Mouse (Mus musculus): ENCODE data around the gene Rpl18a. TPM values are rescaled to one million over a fixed set of nuclear protein-coding genes. Genes with fewer than 3 reads are reported as not detected.

The Rpl18a gene
- total RNA-seq, 2 experiments from 2014 or later: 1,750 to 5,550 TPM

DNA sequence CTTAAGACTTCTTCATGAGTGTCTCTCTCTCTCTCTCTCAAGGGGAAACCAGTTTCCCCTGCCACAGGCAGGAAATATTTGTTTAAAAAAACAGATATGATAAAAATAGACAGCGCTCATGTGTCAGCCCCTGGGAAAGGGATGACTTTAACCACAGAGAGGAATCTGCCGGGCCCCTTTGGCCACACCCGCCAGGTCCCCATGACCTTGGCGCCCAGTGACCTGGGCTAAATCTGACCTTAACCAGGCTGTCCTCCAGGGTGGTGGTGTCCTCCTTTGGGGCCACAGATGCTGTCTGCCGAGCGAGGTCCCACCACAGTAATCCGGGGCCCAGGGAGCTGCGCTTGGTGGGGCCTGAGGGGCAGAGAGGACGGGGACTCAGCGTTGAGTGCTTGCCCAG, 12.5 kb downstream of the Rpl18a start:
- ATAC-seq (ENCODE audit: poor library complexity, severe bottlenecking): no peak

DNA sequence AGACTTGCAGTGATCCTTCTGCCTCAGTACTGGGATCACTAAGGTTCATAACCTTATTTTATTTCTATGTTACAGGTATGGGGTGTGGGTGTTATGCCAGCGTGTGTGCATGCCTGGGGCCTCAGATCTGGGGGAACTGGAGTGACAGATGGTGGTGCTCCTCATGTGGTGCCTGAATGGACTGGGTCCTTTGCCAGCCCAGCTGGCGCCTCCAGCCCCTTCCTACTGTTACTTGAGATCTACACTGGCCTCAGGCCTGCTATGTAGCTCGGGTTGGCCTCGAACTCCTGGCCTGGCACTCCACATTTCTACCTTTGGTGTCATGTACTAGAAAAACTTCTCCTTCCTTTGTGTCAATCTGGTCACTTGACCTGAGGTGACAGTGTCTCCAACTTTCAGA, 13.0 kb downstream of the Rpl18a start:
- no peak for ATAC-seq (ENCODE audit: poor library complexity, severe bottlenecking)

DNA sequence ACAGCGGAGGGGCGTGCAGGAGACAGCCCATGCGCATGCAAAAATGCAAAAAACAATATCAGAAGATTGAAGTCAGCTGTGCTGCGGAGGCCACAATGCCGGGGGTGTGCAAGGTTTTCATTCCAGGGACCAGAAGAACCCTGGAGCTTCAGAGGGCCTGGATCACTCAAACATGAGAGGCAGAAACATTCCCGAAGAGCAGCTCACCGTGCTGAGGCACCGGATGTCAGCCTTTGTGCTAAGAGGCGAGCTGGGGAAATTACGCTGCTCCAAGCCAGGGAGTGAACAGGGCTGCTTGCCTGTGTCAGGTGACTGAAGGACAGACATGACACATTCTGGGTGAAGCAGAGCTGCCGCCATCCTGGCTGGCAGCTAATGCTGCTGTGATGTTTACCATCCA, 16.7 kb downstream of the Rpl18a start:
- no peak for ATAC-seq (ENCODE audit: poor library complexity, severe bottlenecking)

DNA sequence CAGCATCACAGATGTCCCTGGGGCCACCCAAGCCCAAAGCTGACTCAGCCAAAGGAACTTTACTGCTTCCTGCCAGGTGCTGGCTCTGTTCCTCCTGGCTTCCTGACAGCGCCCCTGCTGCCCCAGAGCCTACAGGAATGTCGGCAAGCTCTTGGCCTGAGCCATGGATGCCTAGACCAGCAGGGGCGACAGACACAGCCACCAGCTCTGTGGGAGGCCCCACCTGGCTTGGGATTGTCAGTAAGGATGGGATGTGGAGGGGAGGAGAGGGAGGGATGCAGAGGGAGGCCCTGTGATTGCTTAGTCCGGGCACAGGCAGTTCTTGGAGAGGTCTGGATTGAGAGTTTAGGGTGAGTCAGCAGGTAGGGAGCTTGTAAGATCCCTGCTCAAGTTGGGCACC, 17.1 kb downstream of the Rpl18a start:
- ATAC-seq (ENCODE audit: poor library complexity, severe bottlenecking): no peak

DNA sequence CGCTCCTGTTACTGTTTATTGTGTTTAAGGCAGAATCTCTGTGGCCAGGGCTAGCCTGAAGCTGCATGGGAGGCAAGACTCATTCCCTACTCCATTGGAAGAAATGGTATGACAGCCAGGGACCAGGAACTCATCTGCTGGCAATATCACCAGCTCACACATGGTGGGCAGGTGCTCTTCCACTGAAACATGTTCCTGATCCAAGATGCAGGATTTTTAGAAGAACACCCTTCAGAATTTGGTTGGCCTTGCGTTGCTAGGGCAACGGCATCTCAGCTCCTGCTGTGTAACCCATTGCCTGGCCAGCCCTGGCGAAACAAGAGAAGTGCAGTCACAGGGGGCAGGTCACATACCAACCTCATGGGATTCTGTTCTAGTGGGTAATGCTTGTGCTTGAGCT, 17.7 kb downstream of the Rpl18a start:
- ATAC-seq (ENCODE audit: poor library complexity, severe bottlenecking): no peak

DNA sequence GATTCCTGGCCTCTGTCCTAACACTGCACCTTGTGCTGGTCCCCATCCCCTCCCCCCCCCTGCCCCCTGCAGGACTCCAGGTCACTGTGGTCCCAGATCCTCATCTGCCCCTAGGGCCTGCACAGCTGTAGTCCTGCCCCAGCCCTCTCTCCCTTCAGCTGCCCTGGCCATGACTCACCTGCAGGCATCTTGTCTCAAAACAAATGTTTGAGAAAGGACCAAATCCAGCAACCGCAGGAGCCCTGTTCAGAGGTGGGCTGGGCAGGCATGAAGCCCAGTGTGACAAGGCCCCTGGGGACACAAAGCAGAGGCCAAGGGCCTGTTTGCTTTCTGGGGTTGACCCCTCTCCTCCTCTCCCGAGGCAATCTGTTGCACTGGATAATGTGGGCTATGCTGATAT, 19.0 kb downstream of the Rpl18a start:
- no peak for ATAC-seq (ENCODE audit: poor library complexity, severe bottlenecking)

DNA sequence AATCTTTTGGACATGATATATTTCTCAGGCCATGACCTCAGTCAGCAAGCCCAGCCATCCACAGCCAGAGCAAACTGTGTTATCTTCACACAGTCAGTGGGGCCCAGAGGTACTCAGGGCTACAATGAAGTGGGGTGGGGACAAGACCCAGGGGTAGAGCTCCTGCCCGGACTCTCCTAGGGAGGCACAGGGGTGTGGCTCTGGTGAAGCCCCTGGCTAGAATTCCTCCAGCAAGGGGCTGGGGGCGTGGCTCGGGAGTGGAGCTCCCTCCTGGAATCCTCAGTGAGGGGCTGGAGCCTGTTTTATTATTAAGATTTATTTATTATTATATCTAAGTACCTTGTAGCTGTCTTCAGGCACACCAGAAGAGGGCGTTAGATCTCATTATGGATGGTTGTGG, 20.8 kb downstream of the Rpl18a start:
- ATAC-seq (ENCODE audit: poor library complexity, severe bottlenecking): no peak

DNA sequence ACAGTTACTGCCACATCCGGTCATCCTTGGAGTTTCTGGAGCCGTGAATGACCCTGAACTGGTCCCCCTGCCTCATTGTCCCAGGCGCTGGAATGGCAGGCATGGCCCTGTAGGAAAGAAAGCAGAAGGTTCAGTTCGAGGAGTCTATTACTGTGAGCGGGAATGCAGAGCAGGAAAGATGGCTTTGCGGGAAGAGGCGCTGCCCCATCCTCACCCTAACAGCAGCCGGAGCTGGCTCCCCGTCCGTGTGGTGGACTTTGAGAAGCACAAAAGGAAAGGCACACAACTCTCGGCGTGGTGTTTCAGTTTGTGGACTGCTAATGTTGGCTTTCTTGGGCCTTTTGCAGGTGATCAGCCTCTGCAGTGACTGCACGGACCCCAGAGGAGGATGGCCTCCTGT, 22.8 kb downstream of the Rpl18a start:
- no peak for ATAC-seq (ENCODE audit: poor library complexity, severe bottlenecking)

DNA sequence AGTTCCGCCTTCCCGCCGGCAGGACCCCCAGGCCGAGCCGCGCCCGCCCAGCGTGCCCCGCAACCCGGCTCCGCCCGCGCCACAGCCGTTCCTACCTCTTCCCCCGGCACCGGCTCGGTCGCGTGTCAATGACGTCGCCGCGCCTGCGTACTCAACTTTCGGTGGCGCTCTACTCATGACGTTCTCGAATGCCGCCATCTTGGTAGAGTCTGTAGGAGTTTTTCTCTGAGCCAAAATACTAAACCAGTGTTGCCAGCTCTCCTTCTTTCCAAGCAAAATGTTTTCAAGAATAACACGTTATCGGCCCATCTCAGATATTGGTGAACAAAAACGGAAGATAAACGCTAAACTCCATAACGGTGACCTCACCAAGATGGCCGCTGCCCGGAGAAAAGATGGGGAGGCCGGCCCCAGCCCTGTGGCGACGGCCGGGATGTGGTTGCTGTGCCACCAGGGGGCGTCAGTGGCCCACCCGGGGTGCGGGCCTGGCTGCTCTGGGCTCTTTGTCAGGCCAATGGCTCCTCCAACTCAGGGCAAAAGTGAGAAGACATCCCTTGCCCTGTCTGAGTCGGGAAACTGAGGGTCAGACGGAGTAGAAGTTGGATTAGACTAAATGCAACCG, 23.7 kb downstream of the Rpl18a start, which contains the start of gene Ccdc124:
TSS of gene Ccdc124 (minus strand) at position 572 of the 622 bp plus-strand sequence.
- ATAC-seq (ENCODE audit: poor library complexity, severe bottlenecking): peak; percentile 93

DNA sequence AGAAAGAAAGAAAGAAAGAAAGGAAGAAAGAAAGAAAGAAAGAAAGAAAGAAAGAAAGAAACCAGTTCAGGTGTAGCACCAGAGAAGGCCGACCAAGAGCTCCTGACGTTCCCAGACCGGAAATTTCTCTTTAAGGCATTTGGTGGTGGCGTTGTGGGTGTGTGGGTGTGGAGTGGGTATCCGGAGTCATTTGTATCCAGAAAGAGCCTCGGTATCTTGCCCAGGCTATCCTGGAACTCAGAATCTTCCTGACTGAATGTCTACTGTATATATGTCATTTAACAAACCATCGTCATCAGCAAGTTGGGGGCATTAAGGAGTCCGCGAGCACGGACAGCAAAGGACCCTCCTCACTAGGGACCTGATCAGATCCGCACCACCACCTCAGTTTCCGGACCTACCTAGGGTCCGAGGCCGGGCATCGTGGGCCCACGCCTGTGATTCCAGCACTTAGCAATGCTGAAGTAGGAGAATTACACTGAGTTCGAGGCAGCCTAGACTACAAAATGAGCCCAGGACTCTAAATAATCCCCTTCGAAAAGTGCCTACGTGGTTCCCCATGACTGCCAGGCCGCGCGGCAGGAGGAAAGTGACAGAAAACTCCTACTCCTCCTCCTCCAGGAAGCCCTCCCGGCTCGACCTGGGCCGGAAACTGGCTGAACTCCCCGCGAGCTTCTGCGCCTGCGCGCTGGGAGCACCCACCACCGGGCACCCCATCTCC, 24.4 kb downstream of the Rpl18a start:
- ATAC-seq (ENCODE audit: poor library complexity, severe bottlenecking): no peak

DNA sequence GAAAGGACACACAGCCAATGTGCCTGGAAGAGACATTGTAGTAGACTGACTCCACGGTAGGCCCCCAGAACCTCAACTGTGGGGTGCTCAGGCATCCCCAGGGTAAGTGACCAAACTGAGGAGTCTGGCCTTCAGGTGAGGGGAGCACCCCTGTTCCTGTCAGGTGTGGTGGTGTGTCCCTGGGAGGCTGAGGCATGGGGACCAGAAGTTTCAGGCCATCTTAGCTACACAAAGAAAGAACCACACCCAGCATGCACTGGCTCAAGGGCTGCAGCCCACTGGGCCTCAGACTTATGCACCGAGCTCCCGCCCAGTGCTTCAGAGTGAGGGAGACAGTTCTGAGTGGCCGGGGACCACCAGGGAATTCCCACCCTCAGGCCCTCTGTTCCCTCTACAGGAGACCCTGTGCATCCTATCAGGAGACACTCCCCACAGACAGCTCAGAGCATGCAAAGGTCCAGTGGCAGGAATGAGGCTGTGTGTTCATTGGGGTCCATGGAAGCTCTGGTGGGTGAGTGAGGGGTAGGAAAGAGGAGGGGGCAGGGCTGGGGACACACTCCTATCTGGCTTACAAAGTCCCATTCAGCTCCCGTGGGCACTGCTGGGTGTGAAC, 25.9 kb downstream of the Rpl18a start:
- ATAC-seq (ENCODE audit: poor library complexity, severe bottlenecking): no peak

DNA sequence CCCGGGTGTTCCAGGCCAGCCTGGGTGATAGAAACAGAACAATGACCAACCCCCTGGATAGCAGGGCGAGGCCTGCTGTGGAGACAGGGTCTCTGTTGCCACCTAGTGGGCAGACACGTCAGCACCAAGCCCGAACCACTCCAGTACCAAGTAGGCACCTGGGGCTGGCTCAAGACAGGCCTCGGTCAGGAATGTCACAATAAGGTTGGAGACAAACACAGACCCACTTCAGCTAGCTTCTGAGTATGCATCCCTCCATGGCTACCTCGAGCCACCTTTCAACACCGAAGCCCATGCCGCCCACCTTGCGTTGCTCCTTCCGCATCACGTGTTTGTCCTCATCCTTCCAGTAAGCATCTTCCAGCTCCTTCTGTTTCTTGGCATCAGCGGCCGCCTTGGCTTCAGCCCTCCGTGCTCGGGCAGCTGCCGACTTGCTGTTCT, 27.6 kb downstream of the Rpl18a start:
- ATAC-seq (ENCODE audit: poor library complexity, severe bottlenecking): peak; percentile 45

DNA sequence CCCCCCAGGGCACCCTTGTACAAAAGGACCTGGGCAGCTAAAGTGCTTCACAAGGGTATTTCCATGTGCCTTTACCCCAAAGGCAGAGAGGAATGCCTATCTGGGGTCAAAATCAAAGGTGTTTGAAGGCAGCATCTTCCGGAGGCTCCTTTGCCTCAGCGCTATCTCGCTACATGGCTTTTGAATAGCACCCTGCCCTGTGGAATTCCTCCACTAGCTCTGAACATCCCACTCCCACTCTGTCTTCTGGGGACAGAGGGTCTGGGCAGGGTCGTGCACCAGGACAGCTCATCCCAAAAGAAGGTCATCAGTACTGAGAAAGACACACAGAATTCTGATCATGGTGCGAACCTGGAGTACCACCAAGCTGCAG, 28.0 kb downstream of the Rpl18a start:
- ATAC-seq (ENCODE audit: poor library complexity, severe bottlenecking): no peak

DNA sequence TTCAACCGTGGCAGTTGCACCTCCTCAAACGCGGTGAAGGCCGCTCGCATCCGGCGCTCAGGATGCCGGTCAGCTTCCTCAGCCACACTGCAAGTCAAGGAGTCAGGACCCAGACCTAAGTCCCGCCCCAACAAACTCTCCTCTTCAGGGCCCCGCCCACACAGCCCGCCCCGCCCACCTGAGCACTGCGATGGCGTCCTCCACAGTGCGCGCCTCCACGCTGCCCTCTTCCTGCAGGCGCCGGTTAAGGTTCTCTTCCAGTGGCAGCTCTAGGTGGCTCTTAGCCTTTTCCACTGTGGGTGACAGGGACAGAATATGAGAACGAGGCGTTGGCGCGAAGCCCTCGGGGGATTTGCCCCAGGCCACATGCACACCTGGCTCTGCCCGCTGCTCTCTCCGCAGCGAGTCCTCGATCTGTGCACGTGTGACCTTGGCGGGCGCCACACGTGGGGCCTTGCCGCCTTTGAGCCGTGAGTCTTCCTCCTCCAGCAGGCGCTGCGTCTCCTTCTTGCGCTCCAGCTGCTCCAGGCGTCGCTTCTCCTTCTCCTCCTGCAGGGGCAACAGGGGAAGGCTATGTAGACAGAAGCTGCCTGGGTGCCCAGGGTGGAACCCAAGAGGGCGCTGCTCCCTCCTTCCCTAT, 28.5 kb downstream of the Rpl18a start:
- ATAC-seq (ENCODE audit: poor library complexity, severe bottlenecking): peak; percentile 48

DNA sequence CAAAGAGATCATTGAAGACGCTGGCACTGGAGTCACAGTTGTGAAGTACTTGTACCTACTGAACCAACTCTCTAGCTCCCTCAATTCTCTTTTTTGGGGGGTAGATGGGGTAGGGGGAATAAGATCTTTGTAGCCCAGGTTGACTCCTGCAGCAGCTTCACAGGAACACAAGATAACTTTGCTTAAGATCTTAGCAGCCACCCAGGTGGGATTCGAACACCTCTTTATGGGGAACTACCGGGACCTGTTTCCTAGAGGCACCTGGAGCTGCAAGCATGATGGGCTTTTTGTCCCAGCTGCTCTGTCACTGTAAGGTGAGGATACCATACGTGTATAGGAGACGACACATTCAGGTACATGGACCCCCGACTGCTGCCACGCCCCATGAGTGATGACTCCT, 30.6 kb downstream of the Rpl18a start:
- no peak for ATAC-seq (ENCODE audit: poor library complexity, severe bottlenecking)

DNA sequence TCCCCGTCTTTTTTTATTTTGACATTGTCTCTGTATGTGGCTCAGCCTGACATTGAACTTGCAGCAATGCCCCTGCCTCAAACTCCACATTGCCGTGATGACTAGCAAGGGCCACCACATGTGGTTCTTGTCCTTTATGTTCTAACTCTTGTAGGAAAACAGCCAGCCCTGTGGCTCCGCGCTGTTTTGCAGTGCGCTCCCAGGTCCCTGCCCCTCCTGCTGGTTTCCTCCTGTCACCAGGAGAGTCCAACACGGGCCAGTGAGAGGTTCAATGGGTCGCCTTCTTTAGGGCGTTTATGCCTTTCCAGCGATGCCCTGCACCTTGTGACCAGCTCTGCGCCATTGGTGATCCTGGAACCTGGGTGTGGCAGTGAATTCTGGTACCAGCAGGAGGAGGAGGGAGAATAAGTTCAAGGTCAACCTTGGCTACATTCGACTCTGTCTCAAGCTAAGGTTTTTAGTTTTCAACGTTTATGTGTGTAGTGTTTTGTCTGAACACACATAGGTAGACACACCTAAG, 31.2 kb downstream of the Rpl18a start:
- ATAC-seq (ENCODE audit: poor library complexity, severe bottlenecking): no peak

DNA sequence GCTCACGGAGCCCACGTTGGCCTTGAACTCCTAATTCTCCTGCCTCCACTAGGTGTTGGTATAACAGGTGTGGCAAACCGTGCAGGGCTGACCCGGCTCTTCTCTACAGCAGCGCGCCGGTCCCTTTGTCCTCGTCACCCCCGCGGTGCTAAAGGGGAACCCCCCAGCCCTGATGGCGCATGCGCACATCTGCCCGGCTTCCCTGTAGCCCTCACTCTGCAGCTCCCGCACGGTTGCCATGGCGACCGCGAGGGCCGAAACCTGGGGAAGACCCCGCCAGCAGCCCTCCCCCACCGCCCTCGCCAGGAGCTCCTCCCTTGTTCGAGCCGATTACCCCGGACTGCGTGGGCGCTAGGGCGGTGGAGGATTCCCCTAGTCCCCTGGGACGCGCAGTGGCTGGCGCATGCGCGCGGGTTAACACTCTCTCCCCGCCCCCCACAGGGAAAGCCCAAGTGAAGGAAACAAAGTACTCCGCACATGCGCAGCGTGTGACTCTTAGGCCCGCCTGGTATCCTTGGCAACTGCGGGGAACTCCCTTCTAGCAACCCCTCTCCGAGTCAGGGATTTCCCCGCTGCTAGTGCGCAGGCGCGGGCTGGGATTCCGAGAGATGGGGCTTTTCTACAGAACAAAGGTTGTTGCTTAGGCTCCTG, 31.7 kb downstream of the Rpl18a start:
- ATAC-seq (ENCODE audit: poor library complexity, severe bottlenecking): peak; percentile 70

DNA sequence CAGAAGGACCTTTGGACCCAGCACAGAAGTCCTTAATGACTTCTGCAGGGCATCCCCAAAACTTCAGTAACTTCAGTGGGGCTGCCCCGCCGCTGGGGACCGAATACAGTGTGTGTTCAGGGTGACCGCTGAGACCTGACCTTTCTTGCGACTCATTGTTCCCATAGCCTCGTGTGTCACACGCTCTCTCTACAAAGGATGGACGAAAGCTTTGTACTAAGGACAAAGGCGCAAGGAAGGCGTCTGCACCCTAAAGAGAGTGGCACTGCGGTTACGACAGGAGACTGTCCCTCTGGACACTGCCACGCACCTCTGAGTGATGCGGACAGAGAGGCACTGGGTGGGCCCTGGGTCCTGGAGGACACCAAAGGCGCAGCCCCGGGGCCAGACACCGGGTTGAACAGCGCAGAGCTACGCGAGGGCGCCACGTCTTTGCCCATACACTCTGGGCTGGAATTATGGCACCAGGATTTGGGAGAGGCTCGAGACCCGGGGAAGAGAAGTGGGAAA, 32.4 kb downstream of the Rpl18a start:
- no peak for ATAC-seq (ENCODE audit: poor library complexity, severe bottlenecking)

DNA sequence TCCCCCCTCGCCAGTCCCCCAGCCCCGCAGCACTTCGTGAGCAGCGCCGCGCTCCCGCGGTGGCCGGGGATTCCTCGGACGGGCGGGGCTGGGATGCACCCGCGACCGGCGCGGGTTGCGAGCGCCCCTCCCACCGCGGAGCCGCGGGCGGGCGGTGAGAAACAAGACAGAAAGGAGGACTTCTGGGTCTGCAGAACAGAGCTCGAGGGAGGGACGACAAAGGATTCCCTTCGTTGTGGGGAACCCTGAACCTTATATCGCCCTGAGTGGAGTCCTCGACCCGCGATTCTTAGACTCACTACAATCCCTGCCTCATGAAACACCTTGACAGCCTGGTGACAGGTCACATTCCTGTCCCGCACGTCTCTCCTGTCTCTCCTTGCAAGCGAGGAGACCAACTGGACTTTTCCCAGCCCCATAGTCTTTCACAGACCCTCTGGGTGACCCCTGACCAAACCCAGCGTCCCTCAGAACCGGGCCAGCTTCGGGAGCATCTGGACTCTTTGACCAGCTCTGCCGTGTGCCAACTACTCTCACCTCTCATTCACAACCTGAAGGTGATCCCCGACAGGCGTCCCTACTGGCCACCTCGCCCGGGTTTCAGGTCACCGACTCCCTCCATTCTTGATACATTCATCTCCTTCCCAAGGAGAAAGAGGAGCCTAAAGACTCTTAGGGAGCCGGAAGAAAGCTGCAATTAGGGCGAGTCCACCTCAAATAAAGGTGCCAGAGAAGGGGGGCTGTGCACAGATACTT, 33.1 kb downstream of the Rpl18a start:
- no peak for ATAC-seq (ENCODE audit: poor library complexity, severe bottlenecking)

All from megakaryocyte, adult 5-6 weeks (primary cell).